ENCODE assay signal across 8 mouse cellular contexts in the genomic region with DNA sequence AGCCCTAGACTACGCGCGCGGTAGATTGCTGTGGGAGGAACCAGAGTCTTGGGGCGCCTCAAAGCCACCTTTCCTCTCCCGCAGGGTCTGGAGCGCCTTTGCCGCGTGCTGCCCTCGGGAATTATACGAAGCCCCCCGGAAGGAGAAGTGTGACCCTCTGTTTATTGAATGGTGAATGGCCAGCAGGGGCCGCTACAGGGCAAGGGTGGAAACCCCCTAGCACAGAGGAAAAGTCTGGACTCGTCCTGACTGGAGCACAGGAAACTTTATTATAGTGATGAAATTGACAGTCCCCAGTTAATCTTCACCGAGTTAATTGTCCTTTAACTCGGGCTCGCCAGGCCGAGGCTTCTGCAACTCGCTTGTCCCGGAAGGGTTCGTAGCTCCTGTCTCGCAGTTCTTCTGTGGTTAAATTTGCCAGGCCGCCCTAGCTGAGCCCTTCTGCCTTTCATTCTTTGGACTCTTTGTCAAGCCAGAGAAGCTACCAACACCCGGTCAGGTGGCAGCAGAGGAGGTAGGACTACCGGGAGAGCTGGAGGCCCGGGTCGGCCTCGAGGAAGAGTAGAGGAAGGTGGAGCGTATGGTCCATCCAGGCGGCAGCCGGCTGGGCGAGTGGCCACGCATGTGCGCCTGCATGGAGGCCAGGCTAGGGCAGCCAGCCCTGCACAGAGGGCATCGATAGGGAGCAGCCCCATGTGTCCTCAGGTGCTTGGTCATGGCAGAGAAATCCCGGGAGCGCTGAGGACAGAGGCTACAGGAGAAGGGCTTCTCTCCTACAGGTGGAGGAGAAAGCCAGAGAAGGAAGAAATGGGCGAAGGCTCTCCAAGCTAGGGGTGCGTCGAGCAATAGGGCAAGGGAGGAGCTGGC. TPM values are rescaled to one million over a fixed set of nuclear protein-coding genes. Genes with fewer than 3 reads are reported as not detected.
A peak's percentile ranks its signal among the peaks of the same experiment; 100 is the strongest.
DNase-seq lines count a peak whose midpoint lies in the region.

No protein-coding gene starts in this region.

- H3K9me3 ChIP-seq in hindbrain, embryonic 10.5 days = no peaks in the 10 kb centered on the region

- no peaks in the 10 kb centered on the region for H3K27me3 ChIP-seq in hindbrain, embryonic 10.5 days (ENCODE audit: insufficient read depth, poor library complexity, severe bottlenecking)

- peaks cover 24% of the 10 kb centered on the region for H3K36me3 ChIP-seq in hindbrain, embryonic 10.5 days

- peak overlapping the region; percentile 99 for H3K27ac ChIP-seq in hindbrain, embryonic 10.5 days

- peaks cover 33% of the 10 kb centered on the region for H3K4me1 ChIP-seq in hindbrain, embryonic 10.5 days (replicated peaks)

- 31% methylated on average over 40 of the region's 40 CpGs for WGBS in hindbrain, embryonic 10.5 days

- DNase-seq in NIH3T3 (ENCODE audit: low read depth) = peak; percentile 88
- DNase-seq in cerebellum, postnatal 10 days = peak; percentile 95 to 97
- peak; percentile 48 to 85 for DNase-seq in frontal cortex, adult 2 months (ENCODE audit: extremely low spot score in 1 of 2, low spot score in 1 of 2)
- DNase-seq in hindbrain, embryonic 10.5 days (ENCODE audit: low spot score) = peak; percentile 90
- DNase-seq in layer of hippocampus, adult 9-10 months (ENCODE audit: low spot score) = peak; percentile 44
- DNase-seq in lung, postnatal 10 days = peak; percentile 93
- DNase-seq in ovary, postnatal 36 days (ENCODE audit: low spot score) = peak; percentile 83
- peak; percentile 86 for DNase-seq in thymus, postnatal 25 days

- peak overlapping the region; percentile 99 for H3K4me3 ChIP-seq in hindbrain, embryonic 10.5 days

RNA-seq across cellular contexts. Expression of a gene that starts 1.1 kb away (rescaled TPM):
- polyA plus RNA-seq in frontal cortex, adult 2 months (2012; rRNA removed) = 42.2 and 45.9 TPM in 2 replicates
- 9.6 and 11.0 TPM in 2 replicates for polyA plus RNA-seq in hindbrain, embryonic 10.5 days (2016; fragmentation: Nextera tagmentation; extraction: Ambion mirVana)

RNA-seq across cellular contexts. Expression of a gene that starts 9.0 kb away (rescaled TPM):
- polyA plus RNA-seq in frontal cortex, adult 2 months (2012; rRNA removed) = 0.04 TPM in 1 of 2 replicates, not detected in the other
- 0.20 and 0.21 TPM in 2 replicates for polyA plus RNA-seq in hindbrain, embryonic 10.5 days (2016; fragmentation: Nextera tagmentation; extraction: Ambion mirVana)

RNA-seq across cellular contexts. Expression of a gene that starts 23.0 kb away (rescaled TPM):
- 1.7 and 2.3 TPM in 2 replicates for polyA plus RNA-seq in frontal cortex, adult 2 months (2012; rRNA removed)
- 0.52 and 1.2 TPM in 2 replicates for polyA plus RNA-seq in hindbrain, embryonic 10.5 days (2016; fragmentation: Nextera tagmentation; extraction: Ambion mirVana)

RNA-seq across cellular contexts. Expression of a gene that starts 24.4 kb away (rescaled TPM):
- polyA plus RNA-seq in frontal cortex, adult 2 months (2012; rRNA removed) = 6.2 and 7.9 TPM in 2 replicates
- 6.2 and 6.7 TPM in 2 replicates for polyA plus RNA-seq in hindbrain, embryonic 10.5 days (2016; fragmentation: Nextera tagmentation; extraction: Ambion mirVana)

RNA-seq across cellular contexts. Expression of a gene that starts 26.2 kb away (rescaled TPM):
- 114 and 133 TPM in 2 replicates for polyA plus RNA-seq in frontal cortex, adult 2 months (2012; rRNA removed)
- 131 and 140 TPM in 2 replicates for polyA plus RNA-seq in hindbrain, embryonic 10.5 days (2016; fragmentation: Nextera tagmentation; extraction: Ambion mirVana)

Comparison
In these comparisons a context has a peak if more than half of its experiments do, and no peak if none do; other contexts are left out.
1. Peak in every context shown above with its lines: DNase-seq, H3K4me3 ChIP-seq and H3K27ac ChIP-seq.
2. DNase-seq: peak in every context shown above with its lines; median percentile 96 in cerebellum, postnatal 10 days; 93 in lung, postnatal 10 days; 90 in hindbrain, embryonic 10.5 days; 88 in NIH3T3; 86 in thymus, postnatal 25 days; 83 in ovary, postnatal 36 days; 66 in frontal cortex, adult 2 months; 44 in layer of hippocampus, adult 9-10 months.